Mouse (Mus musculus): ENCODE measurements around the gene Ccr1. TPM values are rescaled to one million over a fixed set of nuclear protein-coding genes. Genes with fewer than 3 reads are reported as not detected.
A peak's percentile ranks its signal among the peaks of the same experiment; 100 is the strongest.

Gene Ccr1
- total and polyA plus RNA-seq, 2 experiments from 2014 or later, result 1.3 to 1.9 TPM

GRCm38 (mm10) chr9:123953551-123953950, 14.9 kb downstream of the Ccr1 start:
- Histone ChIP-seq H3K27ac (ENCODE audit: low read depth) (no peak overlapping the region), H3K4me3 (ENCODE audit: low read depth, low read length) (no peak overlapping the region), H3K4me2 (ENCODE audit: low read depth, low read length) (no peak overlapping the region), H3K9me3 (replicated peaks; ENCODE audit: control insufficient read depth, low read length) (no peaks in the 10 kb centered on the region), H3K27me3 (ENCODE audit: control insufficient read depth, insufficient read depth, low read length) (no peaks in the 10 kb centered on the region), H3K9ac (replicated peaks; ENCODE audit: low read depth, low read length) (no peak overlapping the region), H3K4me1 (ENCODE audit: control insufficient read depth, insufficient read depth) (no peaks in the 10 kb centered on the region), H3K36me3 (replicated peaks; ENCODE audit: control insufficient read depth, insufficient read depth, low read length) (no peaks in the 10 kb centered on the region)
- TF ChIP-seq EP300 (IDR thresholded peaks at IDR 0.05; ENCODE audit: low read depth), result no peak
- TF ChIP-seq CTCF (IDR thresholded peaks at IDR 0.05; ENCODE audit: low read depth), result no peak
- ATAC-seq (ENCODE audit: insufficient read depth, low read depth), result no peak
- no peak for DNase-seq (ENCODE audit: low spot score)
- 63% methylated on average over 2 of the region's 2 CpGs for whole genome bisulfite sequencing

DNA sequence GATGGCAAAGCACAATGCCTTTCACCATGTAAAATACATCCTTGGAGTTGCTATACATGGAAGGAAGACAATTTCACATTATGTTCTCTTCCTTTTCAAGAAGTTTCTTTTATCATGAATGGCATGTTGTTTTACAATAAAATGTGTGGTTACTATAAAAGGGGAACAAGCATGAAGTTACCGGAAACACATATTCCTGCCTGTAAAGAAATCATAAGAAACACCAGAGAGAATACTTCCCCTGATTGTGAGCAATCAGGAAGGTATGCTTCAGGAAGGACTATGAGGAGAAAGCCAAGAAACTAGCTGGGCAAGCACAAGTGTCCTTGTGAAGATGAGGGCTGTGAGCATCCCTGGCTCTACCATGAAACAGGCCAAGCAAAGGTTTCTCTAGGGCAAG, 17.3 kb downstream of the Ccr1 start:
- H3K9ac ChIP-seq (replicated peaks; ENCODE audit: low read depth, low read length), result no peak overlapping the region
- no peaks in the 10 kb centered on the region for H3K27me3 ChIP-seq (ENCODE audit: control insufficient read depth, insufficient read depth, low read length)
- no peak overlapping the region for H3K27ac ChIP-seq (ENCODE audit: low read depth)
- no peak for ATAC-seq (ENCODE audit: insufficient read depth, low read depth)
- no peaks in the 10 kb centered on the region for H3K4me1 ChIP-seq (ENCODE audit: control insufficient read depth, insufficient read depth)
- no peak overlapping the region for H3K4me2 ChIP-seq (ENCODE audit: low read depth, low read length)
- no peak overlapping the region for H3K4me3 ChIP-seq (ENCODE audit: low read depth, low read length)
- WGBS, result 58% methylated on average over 1 of the region's 1 CpGs
- DNase-seq (ENCODE audit: low spot score), result no peak
- TF ChIP-seq EP300 (IDR thresholded peaks at IDR 0.05; ENCODE audit: low read depth) (no peak), CTCF (IDR thresholded peaks at IDR 0.05; ENCODE audit: low read depth) (no peak)
- H3K36me3 ChIP-seq (replicated peaks; ENCODE audit: control insufficient read depth, insufficient read depth, low read length), result no peaks in the 10 kb centered on the region
- H3K9me3 ChIP-seq (replicated peaks; ENCODE audit: control insufficient read depth, low read length), result no peaks in the 10 kb centered on the region

GRCm38 (mm10) chr9:123949432-123949831, 19.1 kb downstream of the Ccr1 start:
- no peaks in the 10 kb centered on the region for H3K4me1 ChIP-seq (ENCODE audit: control insufficient read depth, insufficient read depth)
- no peak overlapping the region for H3K9ac ChIP-seq (replicated peaks; ENCODE audit: low read depth, low read length)
- DNase-seq (ENCODE audit: low spot score) (no peak), ATAC-seq (ENCODE audit: insufficient read depth, low read depth) (no peak)
- no peaks in the 10 kb centered on the region for H3K36me3 ChIP-seq (replicated peaks; ENCODE audit: control insufficient read depth, insufficient read depth, low read length)
- H3K9me3 ChIP-seq (replicated peaks; ENCODE audit: control insufficient read depth, low read length), result no peaks in the 10 kb centered on the region
- H3K27ac ChIP-seq (ENCODE audit: low read depth), result no peak overlapping the region
- no peak overlapping the region for H3K4me2 ChIP-seq (ENCODE audit: low read depth, low read length)
- H3K27me3 ChIP-seq (ENCODE audit: control insufficient read depth, insufficient read depth, low read length), result no peaks in the 10 kb centered on the region
- no peak for TF ChIP-seq CTCF (IDR thresholded peaks at IDR 0.05; ENCODE audit: low read depth)
- TF ChIP-seq EP300 (IDR thresholded peaks at IDR 0.05; ENCODE audit: low read depth), result no peak
- H3K4me3 ChIP-seq (ENCODE audit: low read depth, low read length), result no peak overlapping the region
- 71% methylated on average over 2 of the region's 2 CpGs for WGBS

- Histone ChIP-seq H3K9me3 (replicated peaks; ENCODE audit: control insufficient read depth, low read length) (no peaks in the 10 kb centered on the region), H3K4me2 (ENCODE audit: low read depth, low read length) (no peak overlapping the region), H3K27ac (ENCODE audit: low read depth) (no peak overlapping the region), H3K4me3 (ENCODE audit: low read depth, low read length) (no peak overlapping the region), H3K9ac (replicated peaks; ENCODE audit: low read depth, low read length) (no peak overlapping the region), H3K27me3 (ENCODE audit: control insufficient read depth, insufficient read depth, low read length) (no peaks in the 10 kb centered on the region), H3K36me3 (replicated peaks; ENCODE audit: control insufficient read depth, insufficient read depth, low read length) (no peaks in the 10 kb centered on the region), H3K4me1 (ENCODE audit: control insufficient read depth, insufficient read depth) (no peaks in the 10 kb centered on the region)
- no peak for ATAC-seq (ENCODE audit: insufficient read depth, low read depth)
- 49% methylated on average over 1 of the region's 1 CpGs for whole genome bisulfite sequencing
- TF ChIP-seq EP300 (IDR thresholded peaks at IDR 0.05; ENCODE audit: low read depth), result no peak
- no peak for TF ChIP-seq CTCF (IDR thresholded peaks at IDR 0.05; ENCODE audit: low read depth)
- DNase-seq (ENCODE audit: low spot score), result no peak
Measured at GRCm38 (mm10) chr9:123947815-123948214, 20.7 kb downstream of the Ccr1 start.

DNA sequence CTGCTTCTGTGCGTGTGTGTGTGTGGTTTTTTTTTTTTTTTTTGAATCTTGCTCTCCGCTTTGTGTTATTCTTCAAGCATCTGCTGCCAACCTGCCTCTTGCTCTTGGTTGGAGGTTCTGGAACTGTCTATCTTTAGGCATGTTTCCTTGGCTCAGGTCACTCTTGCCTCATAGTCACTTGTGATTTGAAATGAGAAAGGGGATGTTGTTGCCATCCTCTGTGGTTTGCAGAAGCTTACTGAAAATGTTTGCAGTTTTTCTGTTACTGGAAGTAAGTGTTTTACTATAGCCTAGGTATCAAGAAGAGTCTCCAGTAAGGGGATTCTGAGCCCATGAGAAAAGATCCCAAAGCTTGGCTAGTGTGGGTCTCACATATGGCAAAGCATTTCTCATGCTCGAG, 26.5 kb downstream of the Ccr1 start:
- WGBS, result 83% methylated on average over 3 of the region's 3 CpGs
- ATAC-seq (ENCODE audit: insufficient read depth, low read depth), result no peak
- Histone ChIP-seq H3K9ac (replicated peaks; ENCODE audit: low read depth, low read length) (no peak overlapping the region), H3K9me3 (replicated peaks; ENCODE audit: control insufficient read depth, low read length) (no peaks in the 10 kb centered on the region), H3K4me1 (ENCODE audit: control insufficient read depth, insufficient read depth) (0 out of 2 replicates have a peak, but pooled peaks cover 5% of the 10 kb centered on the region), H3K4me3 (ENCODE audit: low read depth, low read length) (no peak overlapping the region), H3K4me2 (ENCODE audit: low read depth, low read length) (no peak overlapping the region), H3K27me3 (ENCODE audit: control insufficient read depth, insufficient read depth, low read length) (no peaks in the 10 kb centered on the region), H3K27ac (ENCODE audit: low read depth) (no peak overlapping the region), H3K36me3 (replicated peaks; ENCODE audit: control insufficient read depth, insufficient read depth, low read length) (no peaks in the 10 kb centered on the region)
- DNase-seq (ENCODE audit: low spot score), result no peak
- TF ChIP-seq CTCF (IDR thresholded peaks at IDR 0.05; ENCODE audit: low read depth) (no peak), EP300 (IDR thresholded peaks at IDR 0.05; ENCODE audit: low read depth) (no peak)

GRCm38 (mm10) chr9:123941316-123941715, 27.2 kb downstream of the Ccr1 start:
- Histone ChIP-seq H3K27me3 (ENCODE audit: control insufficient read depth, insufficient read depth, low read length) (no peaks in the 10 kb centered on the region), H3K36me3 (replicated peaks; ENCODE audit: control insufficient read depth, insufficient read depth, low read length) (no peaks in the 10 kb centered on the region), H3K27ac (ENCODE audit: low read depth) (peak overlapping the region; percentile 55; the same call in 1 of the 2 replicates), H3K4me1 (ENCODE audit: control insufficient read depth, insufficient read depth) (0 out of 2 replicates have a peak, but pooled peaks cover 5% of the 10 kb centered on the region), H3K9ac (replicated peaks; ENCODE audit: low read depth, low read length) (no peak overlapping the region), H3K9me3 (replicated peaks; ENCODE audit: control insufficient read depth, low read length) (no peaks in the 10 kb centered on the region), H3K4me3 (ENCODE audit: low read depth, low read length) (no peak overlapping the region), H3K4me2 (ENCODE audit: low read depth, low read length) (no peak overlapping the region)
- TF ChIP-seq EP300 (IDR thresholded peaks at IDR 0.05; ENCODE audit: low read depth), result no peak
- no peak for TF ChIP-seq CTCF (IDR thresholded peaks at IDR 0.05; ENCODE audit: low read depth)
- 56% methylated on average over 2 of the region's 2 CpGs for WGBS
- ATAC-seq (ENCODE audit: insufficient read depth, low read depth), result no peak
- peak; percentile 41 for DNase-seq (ENCODE audit: low spot score)

Measured in heart, postnatal 0 days (tissue).